Mouse (Mus musculus): ENCODE measurements around the gene Olfr231. TPM values are rescaled to one million over a fixed set of nuclear protein-coding genes. Genes with fewer than 3 reads are reported as not detected.

Gene Olfr231
- polyA plus RNA-seq, 1 experiment from 2014 or later = 0.90 TPM

GRCm38 (mm10) chr1:174141384-174141783, 20.4 kb upstream of the Olfr231 start:
- Histone ChIP-seq H3K27me3 (ENCODE audit: control insufficient read depth, insufficient read depth, low read length) (no peaks in the 10 kb centered on the region), H3K36me3 (replicated peaks; ENCODE audit: control insufficient read depth, insufficient read depth, low read depth, low read length) (no peaks in the 10 kb centered on the region), H3K9ac (replicated peaks; ENCODE audit: low read length) (no peak overlapping the region), H3K4me3 (ENCODE audit: low read depth, low read length) (no peak overlapping the region), H3K27ac (replicated peaks; ENCODE audit: low read depth, low read length) (no peak overlapping the region), H3K4me2 (ENCODE audit: low read depth, low read length) (no peak overlapping the region), H3K9me3 (replicated peaks; ENCODE audit: control insufficient read depth, low read length) (no peaks in the 10 kb centered on the region), H3K4me1 (ENCODE audit: control insufficient read depth, insufficient read depth, low read length) (no peaks in the 10 kb centered on the region)
- no peak for ATAC-seq (replicated peaks; ENCODE audit: insufficient number of reproducible peaks, low FRiP score, low TSS enrichment, low read depth)
- no peak for DNase-seq (ENCODE audit: low spot score)
- 77% methylated on average over 2 of the region's 2 CpGs for WGBS

GRCm38 (mm10) chr1:174131999-174132398, 11.0 kb upstream of the Olfr231 start:
- Histone ChIP-seq H3K4me2 (ENCODE audit: low read depth, low read length) (no peak overlapping the region), H3K9me3 (replicated peaks; ENCODE audit: control insufficient read depth, low read length) (no peaks in the 10 kb centered on the region), H3K36me3 (replicated peaks; ENCODE audit: control insufficient read depth, insufficient read depth, low read depth, low read length) (no peaks in the 10 kb centered on the region), H3K27ac (replicated peaks; ENCODE audit: low read depth, low read length) (no peak overlapping the region), H3K9ac (replicated peaks; ENCODE audit: low read length) (no peak overlapping the region), H3K4me1 (ENCODE audit: control insufficient read depth, insufficient read depth, low read length) (no peaks in the 10 kb centered on the region), H3K27me3 (ENCODE audit: control insufficient read depth, insufficient read depth, low read length) (no peaks in the 10 kb centered on the region), H3K4me3 (ENCODE audit: low read depth, low read length) (no peak overlapping the region)
- ATAC-seq (replicated peaks; ENCODE audit: insufficient number of reproducible peaks, low FRiP score, low TSS enrichment, low read depth) (no peak), DNase-seq (ENCODE audit: low spot score) (no peak)
- 72% methylated on average over 3 of the region's 3 CpGs for WGBS

GRCm38 (mm10) chr1:174131217-174131616, 10.3 kb upstream of the Olfr231 start, which contains the start of gene Olfr424:
Gene Olfr424, plus strand, starts transcription at chr1:174131517.
- Histone ChIP-seq H3K9ac (replicated peaks; ENCODE audit: low read length) (no peak within 1 kb of the TSS), H3K9me3 (replicated peaks; ENCODE audit: control insufficient read depth, low read length) (no peaks in the 10 kb centered on the region), H3K4me2 (ENCODE audit: low read depth, low read length) (no peak within 1 kb of the TSS), H3K27me3 (ENCODE audit: control insufficient read depth, insufficient read depth, low read length) (no peaks in the 10 kb centered on the region), H3K4me3 (ENCODE audit: low read depth, low read length) (no peak within 1 kb of the TSS), H3K4me1 (ENCODE audit: control insufficient read depth, insufficient read depth, low read length) (no peaks in the 10 kb centered on the region), H3K27ac (replicated peaks; ENCODE audit: low read depth, low read length) (no peak within 1 kb of the TSS), H3K36me3 (replicated peaks; ENCODE audit: control insufficient read depth, insufficient read depth, low read depth, low read length) (no peaks in the 10 kb centered on the region)
- 77% methylated on average over 3 of the region's 3 CpGs for WGBS
- DNase-seq (ENCODE audit: low spot score) = no peak
- ATAC-seq (replicated peaks; ENCODE audit: insufficient number of reproducible peaks, low FRiP score, low TSS enrichment, low read depth) = no peak

GRCm38 (mm10) chr1:174103735-174104134, 17.2 kb downstream of the Olfr231 start:
- Histone ChIP-seq H3K4me3 (ENCODE audit: low read depth, low read length) (no peak overlapping the region), H3K27ac (replicated peaks; ENCODE audit: low read depth, low read length) (no peak overlapping the region), H3K27me3 (ENCODE audit: control insufficient read depth, insufficient read depth, low read length) (no peaks in the 10 kb centered on the region), H3K9me3 (replicated peaks; ENCODE audit: control insufficient read depth, low read length) (no peaks in the 10 kb centered on the region), H3K4me2 (ENCODE audit: low read depth, low read length) (no peak overlapping the region), H3K9ac (replicated peaks; ENCODE audit: low read length) (no peak overlapping the region), H3K36me3 (replicated peaks; ENCODE audit: control insufficient read depth, insufficient read depth, low read depth, low read length) (no peaks in the 10 kb centered on the region), H3K4me1 (ENCODE audit: control insufficient read depth, insufficient read depth, low read length) (no peaks in the 10 kb centered on the region)
- ATAC-seq (replicated peaks; ENCODE audit: insufficient number of reproducible peaks, low FRiP score, low TSS enrichment, low read depth) (no peak), DNase-seq (ENCODE audit: low spot score) (no peak)
- 63% methylated on average over 2 of the region's 2 CpGs for WGBS

GRCm38 (mm10) chr1:174096591-174096990, 24.4 kb downstream of the Olfr231 start, which contains the start of gene Olfr427:
Gene Olfr427, plus strand, starts transcription at chr1:174096891.
- 90% methylated on average over 1 of the region's 1 CpGs for WGBS
- Histone ChIP-seq H3K36me3 (replicated peaks; ENCODE audit: control insufficient read depth, insufficient read depth, low read depth, low read length) (no peaks in the 10 kb centered on the region), H3K4me1 (ENCODE audit: control insufficient read depth, insufficient read depth, low read length) (no peaks in the 10 kb centered on the region), H3K27me3 (ENCODE audit: control insufficient read depth, insufficient read depth, low read length) (no peaks in the 10 kb centered on the region), H3K9me3 (replicated peaks; ENCODE audit: control insufficient read depth, low read length) (no peaks in the 10 kb centered on the region), H3K27ac (replicated peaks; ENCODE audit: low read depth, low read length) (no peak within 1 kb of the TSS), H3K4me3 (ENCODE audit: low read depth, low read length) (no peak within 1 kb of the TSS), H3K4me2 (ENCODE audit: low read depth, low read length) (no peak within 1 kb of the TSS), H3K9ac (replicated peaks; ENCODE audit: low read length) (no peak within 1 kb of the TSS)
- DNase-seq (ENCODE audit: low spot score) (no peak), ATAC-seq (replicated peaks; ENCODE audit: insufficient number of reproducible peaks, low FRiP score, low TSS enrichment, low read depth) (no peak)

GRCm38 (mm10) chr1:174084031-174084430, 36.9 kb downstream of the Olfr231 start, which contains the start of gene Olfr429:
Gene Olfr429, plus strand, starts transcription at chr1:174084331.
- ATAC-seq (replicated peaks; ENCODE audit: insufficient number of reproducible peaks, low FRiP score, low TSS enrichment, low read depth) (no peak), DNase-seq (ENCODE audit: low spot score) (no peak)
- no peaks in the 10 kb centered on the region for H3K9me3 ChIP-seq (replicated peaks; ENCODE audit: control insufficient read depth, low read length)
- WGBS = 89% methylated on average over 2 of the region's 2 CpGs
- no peaks in the 10 kb centered on the region for H3K36me3 ChIP-seq (replicated peaks; ENCODE audit: control insufficient read depth, insufficient read depth, low read depth, low read length)
- no peak within 1 kb of the TSS for H3K27ac ChIP-seq (replicated peaks; ENCODE audit: low read depth, low read length)
- H3K4me3 ChIP-seq (ENCODE audit: low read depth, low read length) = no peak within 1 kb of the TSS
- H3K9ac ChIP-seq (replicated peaks; ENCODE audit: low read length) = no peak within 1 kb of the TSS
- H3K27me3 ChIP-seq (ENCODE audit: control insufficient read depth, insufficient read depth, low read length) = no peaks in the 10 kb centered on the region
- no peak within 1 kb of the TSS for H3K4me2 ChIP-seq (ENCODE audit: low read depth, low read length)
- H3K4me1 ChIP-seq (ENCODE audit: control insufficient read depth, insufficient read depth, low read length) = no peaks in the 10 kb centered on the region

- no peaks in the 10 kb centered on the region for H3K36me3 ChIP-seq (replicated peaks; ENCODE audit: control insufficient read depth, insufficient read depth, low read depth, low read length)
- 85% methylated on average over 3 of the region's 3 CpGs for WGBS
- H3K4me3 ChIP-seq (ENCODE audit: low read depth, low read length) = no peak within 1 kb of the TSS
- ATAC-seq (replicated peaks; ENCODE audit: insufficient number of reproducible peaks, low FRiP score, low TSS enrichment, low read depth) (no peak), DNase-seq (ENCODE audit: low spot score) (no peak)
- H3K9me3 ChIP-seq (replicated peaks; ENCODE audit: control insufficient read depth, low read length) = no peaks in the 10 kb centered on the region
- H3K4me1 ChIP-seq (ENCODE audit: control insufficient read depth, insufficient read depth, low read length) = no peaks in the 10 kb centered on the region
- H3K9ac ChIP-seq (replicated peaks; ENCODE audit: low read length) = no peak within 1 kb of the TSS
- H3K27me3 ChIP-seq (ENCODE audit: control insufficient read depth, insufficient read depth, low read length) = no peaks in the 10 kb centered on the region
- no peak within 1 kb of the TSS for H3K27ac ChIP-seq (replicated peaks; ENCODE audit: low read depth, low read length)
- H3K4me2 ChIP-seq (ENCODE audit: low read depth, low read length) = no peak within 1 kb of the TSS
Measured at GRCm38 (mm10) chr1:174066305-174066704, 54.7 kb downstream of the Olfr231 start, which contains the start of gene Olfr430. Gene Olfr430, plus strand, starts transcription at chr1:174066605.

All from embryonic facial prominence, embryonic 11.5 days (tissue).